Mouse (Mus musculus) cerebellum, postnatal 10 days (tissue): ENCODE measurements around the gene Vmn2r84.
"Not testable (repeated sequence)": the region's sequence is repeated elsewhere in the genome, so short reads cannot be mapped to it uniquely, and the experiment has no call there.

Experiments used
- DNase-seq, 2 experiments: peaks; one replicate each; pipeline ENCODE4 v3.0.0; 2021; ENCODE audit warnings: mixed read lengths in 2 of 2

The Vmn2r84 gene

GRCm38 (mm10) chr10:130394232-130394631 lies at the start of gene Vmn2r84:
TSS of gene Vmn2r84 (minus strand) at chr10:130394332.
- no peak for DNase-seq

- not testable (repeated sequence) for DNase-seq
These were observed 40.2 kb upstream of the Vmn2r84 start for GRCm38 (mm10) chr10:130434185-130434898.

- DNase-seq = not testable (repeated sequence)
These were observed 35.5 kb upstream of the Vmn2r84 start, which contains the start of gene Vmn2r85 for GRCm38 (mm10) chr10:130429603-130430002. TSS of gene Vmn2r85 (minus strand) at chr10:130429703.

GRCm38 (mm10) chr10:130422368-130422767 lies 28.2 kb upstream of the Vmn2r84 start:
- not testable (repeated sequence) for DNase-seq

DNA sequence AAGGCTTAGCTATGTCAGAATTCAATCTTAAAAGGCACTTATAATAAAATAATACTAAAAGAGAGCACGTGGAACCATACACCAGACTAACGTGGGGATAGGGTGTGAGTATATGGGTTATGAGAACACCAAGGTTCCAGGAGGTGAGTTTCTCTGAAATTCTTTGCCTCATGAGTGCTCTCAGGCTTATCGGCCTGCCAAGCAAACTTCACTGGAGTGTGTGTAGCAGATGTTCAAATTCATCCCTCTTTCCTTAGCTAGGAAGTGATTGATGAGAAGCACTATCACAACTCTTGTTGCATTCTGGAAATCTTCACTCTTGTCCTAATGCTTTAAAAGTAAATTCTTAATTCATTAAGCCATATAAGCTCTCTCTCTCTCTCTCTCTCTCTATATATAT lies 26.3 kb upstream of the Vmn2r84 start:
- DNase-seq = no peak

- DNase-seq = not testable (repeated sequence)
These were observed 25.8 kb upstream of the Vmn2r84 start for GRCm38 (mm10) chr10:130419954-130420353.

DNA sequence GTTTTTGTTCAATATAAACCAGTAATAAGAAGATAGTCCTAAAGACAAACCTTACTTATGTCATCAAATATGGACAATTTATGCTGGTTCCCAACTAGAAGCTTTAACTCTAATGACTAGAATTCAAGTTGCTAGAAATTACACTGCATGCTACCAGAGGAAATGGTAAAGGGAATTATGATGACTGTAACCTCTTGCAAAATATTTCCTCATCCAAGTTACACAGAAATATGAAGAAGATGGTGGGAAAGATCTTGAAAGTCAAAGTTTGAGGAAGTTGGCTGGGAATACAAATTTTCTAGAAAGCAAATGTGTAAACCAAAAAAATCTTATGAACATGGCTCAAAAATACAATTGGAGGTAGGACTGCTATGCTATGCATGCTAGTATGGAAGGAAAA lies 22.2 kb upstream of the Vmn2r84 start:
- DNase-seq = not testable (repeated sequence)

DNA sequence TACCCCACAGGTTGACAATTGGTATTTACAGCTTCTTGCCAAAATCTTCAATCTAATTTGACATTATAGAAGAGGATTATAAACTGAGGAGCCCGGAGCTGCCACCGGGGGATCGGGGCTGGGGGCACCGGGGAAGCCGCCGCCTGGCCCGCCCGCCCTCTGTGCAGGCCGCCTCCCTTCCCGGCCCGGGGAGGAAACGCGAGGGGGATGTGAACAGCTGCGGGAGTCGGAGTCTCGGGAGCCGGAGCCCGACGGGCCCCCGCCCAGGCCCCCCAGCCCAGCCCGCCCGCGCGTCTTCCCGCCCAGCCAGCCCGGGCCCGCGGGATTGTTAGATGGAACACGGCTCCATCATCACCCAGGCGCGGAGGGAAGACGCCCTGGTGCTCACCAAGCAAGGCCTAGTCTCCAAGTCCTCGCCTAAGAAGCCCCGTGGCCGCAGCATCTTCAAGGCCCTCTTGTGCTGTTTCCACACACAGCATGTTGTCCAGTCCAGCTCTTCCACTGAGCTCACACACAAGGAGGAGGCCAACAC lies 18.1 kb upstream of the Vmn2r84 start:
- not testable (repeated sequence) for DNase-seq

DNA sequence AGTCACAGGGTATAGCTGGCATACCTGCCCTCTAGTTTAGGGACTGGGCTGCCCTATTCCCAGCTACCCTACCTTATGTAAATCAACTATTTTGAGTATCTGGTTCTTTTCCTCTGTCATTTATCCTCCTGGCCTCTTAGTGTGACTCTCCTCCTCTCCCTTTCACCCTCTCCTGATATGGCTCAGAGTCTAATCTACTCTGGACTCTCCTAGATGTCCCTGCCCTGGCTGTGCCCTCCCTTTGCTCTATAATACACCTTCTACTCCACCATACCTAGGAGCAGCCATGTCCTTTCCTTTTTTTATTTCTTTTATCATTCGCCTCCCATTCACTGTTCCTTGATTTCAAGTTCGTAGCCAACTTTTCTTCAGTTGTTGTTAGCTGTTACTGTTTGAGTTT lies 19.0 kb downstream of the Vmn2r84 start:
- no peak for DNase-seq

DNA sequence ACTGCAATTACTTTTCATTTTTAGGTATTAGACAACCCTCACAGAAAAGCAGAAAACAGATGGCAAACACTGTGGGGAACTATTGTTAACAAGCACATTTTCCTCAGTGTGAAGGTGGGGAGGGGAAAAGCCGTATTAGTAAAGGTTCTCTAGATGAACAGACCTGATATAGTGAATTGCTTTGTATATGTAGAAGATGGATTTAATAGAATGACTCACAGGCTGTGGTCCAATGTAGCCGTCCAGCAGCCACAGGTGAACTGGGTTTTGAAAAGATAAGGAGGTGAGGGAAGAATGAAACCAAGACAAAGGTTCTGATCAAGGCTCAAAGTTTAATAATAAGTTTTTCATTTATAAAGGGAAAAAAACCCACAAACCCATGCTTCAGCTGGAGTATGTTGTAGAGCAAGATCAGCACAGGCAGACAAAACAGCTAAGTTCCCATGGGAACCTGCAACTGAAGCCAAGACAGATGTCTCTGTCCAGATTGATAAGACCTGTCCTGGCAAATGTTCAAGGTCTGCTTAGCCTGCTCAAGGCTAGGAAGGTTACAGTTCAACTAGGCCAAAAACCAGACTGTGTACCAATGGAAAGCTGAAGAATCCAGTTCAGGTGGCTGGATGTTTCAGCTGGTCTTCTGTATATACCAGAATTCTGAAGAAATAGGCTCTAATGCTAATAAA lies 21.5 kb downstream of the Vmn2r84 start:
- peak; percentile 5 to 10 for DNase-seq

DNA sequence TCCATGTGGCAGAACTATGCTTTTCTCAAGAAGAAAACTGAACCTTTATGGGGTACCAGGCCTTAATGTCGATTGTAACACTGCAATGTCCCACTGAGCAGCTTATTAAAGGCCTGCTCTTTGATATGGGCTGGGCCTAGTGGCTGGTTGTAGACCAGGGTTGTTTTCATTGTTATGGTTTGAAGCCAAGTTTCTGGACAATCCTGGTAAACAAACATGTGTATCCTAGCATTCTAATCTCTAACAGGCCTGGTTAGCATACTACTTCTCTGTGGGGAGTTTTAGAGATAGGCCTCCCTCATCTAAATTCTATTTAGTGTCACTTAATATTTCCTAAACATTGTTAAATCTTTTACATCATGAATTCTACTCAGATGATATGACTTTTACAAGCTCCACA lies 22.5 kb downstream of the Vmn2r84 start:
- DNase-seq = no peak

DNA sequence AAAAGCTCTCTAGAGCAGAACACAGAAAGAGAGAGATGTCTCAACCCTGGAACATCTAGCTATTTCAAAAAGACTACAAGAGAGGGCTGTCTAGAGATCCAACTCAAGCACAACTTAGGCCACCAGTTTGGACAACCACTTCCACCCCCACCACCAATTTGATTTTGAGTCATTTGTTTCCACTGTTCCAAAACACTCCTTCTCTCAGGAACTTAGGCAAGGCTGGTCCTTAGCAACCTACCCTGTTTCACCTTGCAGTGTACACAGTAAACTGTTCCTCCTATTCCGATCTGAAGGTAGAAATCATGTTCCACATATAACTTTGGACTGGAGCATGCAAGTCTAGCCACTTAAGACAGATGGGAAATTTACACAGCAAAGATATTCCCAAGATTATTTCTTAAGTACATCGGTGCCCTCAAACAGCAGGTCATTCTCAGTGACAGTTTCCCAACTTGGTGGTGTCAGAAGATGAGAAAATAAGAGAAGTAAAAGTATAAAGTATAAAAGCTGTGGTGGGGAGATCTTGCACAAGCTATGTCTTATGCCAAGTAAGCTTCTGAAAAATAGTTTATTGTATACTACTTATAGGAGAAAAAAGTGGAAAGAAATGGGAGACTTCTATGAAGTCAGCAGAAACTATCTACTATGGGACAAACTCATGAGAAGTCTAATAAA lies 24.0 kb downstream of the Vmn2r84 start:
- no peak for DNase-seq

DNA sequence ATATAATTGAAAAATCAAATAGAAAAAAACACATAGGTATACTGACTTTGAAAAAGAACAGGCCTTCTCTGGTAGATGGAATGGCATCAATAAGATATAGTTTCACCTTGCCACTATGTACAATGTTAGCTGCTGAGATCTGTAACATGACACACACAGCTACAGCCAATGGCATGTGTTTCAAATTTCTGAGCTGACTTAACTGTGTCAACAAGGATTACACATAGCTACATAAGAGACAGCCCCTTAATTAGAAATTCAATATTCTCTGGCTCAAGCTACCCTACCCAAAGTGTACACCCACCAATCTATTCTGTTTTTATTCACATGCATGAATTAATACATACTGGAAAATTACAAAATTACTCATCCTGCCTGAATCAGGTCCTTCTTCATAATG lies 25.7 kb downstream of the Vmn2r84 start:
- DNase-seq = no peak

DNA sequence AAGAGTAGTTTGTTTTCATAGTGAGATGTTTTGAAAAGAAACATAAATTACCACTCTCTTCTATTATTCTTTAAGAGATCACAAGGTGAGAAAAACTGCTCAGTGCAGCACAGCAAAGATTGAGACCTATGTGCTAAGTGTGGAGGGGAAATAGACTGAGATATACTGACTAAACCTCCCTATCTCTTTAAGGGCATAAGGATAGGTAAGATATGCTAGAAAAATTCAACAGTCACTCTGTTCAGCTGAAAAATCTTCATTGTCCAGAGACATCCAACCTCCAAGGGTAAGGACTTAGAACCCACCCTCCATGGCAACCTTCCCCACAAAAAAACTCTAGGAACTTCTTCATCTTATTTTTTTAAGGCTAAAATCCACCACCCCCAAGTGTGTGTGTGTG lies 29.4 kb downstream of the Vmn2r84 start:
- no peak for DNase-seq

GRCm38 (mm10) chr10:130363438-130364164 lies 30.5 kb downstream of the Vmn2r84 start:
- DNase-seq = peak; percentile 2 to 45

GRCm38 (mm10) chr10:130344056-130344455 lies 50.1 kb downstream of the Vmn2r84 start:
- no peak for DNase-seq

DNA sequence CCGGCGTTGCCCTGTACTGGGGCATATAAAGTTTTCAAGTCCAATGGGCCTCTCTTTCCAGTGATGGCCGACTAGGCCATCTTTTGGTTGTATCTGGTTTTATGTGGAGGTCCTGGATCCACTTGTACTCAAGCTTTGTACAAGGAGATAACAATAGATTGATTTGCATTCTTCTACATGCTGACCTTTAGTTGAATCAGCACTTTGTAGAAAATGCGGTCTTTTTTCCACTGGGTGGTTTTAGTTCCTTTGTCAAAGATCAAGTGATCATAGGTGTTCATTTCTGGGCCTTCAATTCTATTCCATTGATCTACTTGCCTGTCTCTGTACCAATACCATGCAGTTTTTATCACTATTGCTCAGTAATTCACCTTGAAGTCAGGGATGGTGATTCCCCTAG lies 54.1 kb downstream of the Vmn2r84 start:
- not testable (repeated sequence) for DNase-seq

DNA sequence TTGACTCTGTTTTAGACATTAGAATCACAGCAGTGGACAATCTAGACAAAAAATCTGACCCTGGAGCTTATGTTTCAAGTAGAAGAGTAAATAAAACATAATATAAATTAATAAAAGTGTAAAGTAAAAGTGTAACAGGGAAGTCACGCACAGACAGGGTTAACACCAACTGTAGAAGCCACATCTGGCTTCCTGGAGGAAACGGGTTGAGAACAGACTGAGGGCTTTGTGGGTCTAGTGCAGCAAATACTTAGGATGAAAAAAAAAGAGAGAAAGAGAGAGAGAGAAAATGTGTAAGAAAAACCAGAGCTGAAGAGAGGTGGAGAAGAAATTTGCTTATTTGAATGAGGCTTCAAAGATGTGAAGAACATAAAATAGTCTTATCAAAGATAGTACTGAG lies 56.6 kb downstream of the Vmn2r84 start:
- no peak for DNase-seq

DNA sequence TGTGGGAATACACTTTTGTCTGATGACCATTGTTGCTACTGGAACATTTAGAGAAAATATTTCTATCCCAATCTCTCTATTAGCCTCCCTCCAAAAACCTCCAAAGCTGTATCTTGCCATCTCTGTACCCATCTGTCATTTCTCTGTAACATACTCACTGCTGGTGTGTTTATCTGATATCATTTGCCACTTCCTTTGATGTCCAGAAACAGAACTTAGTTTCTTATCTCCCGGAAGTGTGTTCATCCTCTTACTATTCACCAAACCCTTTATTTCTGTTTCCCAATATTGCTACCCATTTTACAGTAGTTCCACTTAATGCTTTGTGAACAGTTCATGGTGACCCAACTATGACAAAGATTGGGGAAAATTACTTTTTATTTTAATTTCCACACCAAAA lies 57.7 kb downstream of the Vmn2r84 start:
- DNase-seq = no peak

DNA sequence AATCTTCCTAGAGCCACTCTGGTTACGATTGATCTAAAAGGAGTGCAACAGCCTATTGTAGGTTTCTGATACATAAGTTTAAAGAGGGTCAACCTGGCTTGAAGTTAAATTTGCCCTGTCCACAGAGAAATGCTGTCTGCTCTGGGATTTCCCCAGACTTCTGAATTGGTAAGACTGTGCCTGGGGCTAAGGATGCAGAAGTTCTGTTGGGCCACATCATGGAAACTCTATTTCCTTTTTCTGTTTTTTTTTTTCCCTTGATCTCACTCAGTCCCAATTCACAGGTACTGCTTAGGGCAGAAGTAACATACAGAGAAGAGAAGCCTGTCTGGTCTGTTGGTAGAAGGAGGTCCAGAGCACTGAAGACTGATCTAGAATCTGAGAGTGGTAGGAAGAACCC lies 63.4 kb downstream of the Vmn2r84 start:
- DNase-seq = no peak
